Mouse (Mus musculus): ENCODE results near the gene Serinc3. TPM values are rescaled to one million over a fixed set of nuclear protein-coding genes. Genes with fewer than 3 reads are reported as not detected.
"Not testable (repeated sequence)": the region's sequence is repeated elsewhere in the genome, so short reads cannot be mapped to it uniquely, and the experiment has no call there.

Serinc3 gene
- polyA plus RNA-seq, 1 experiment, result 292 TPM

- DNase-seq (ENCODE audit: low read depth, low spot score), result no peak
- WGBS, result 4% methylated on average over 5 of the region's 5 CpGs
These were observed 7.2 kb downstream of the Serinc3 start for GRCm38 (mm10) chr2:163637655-163638266.

- no peak for DNase-seq (ENCODE audit: low read depth, low spot score)
- WGBS, result 50% methylated on average over 2 of the region's 2 CpGs
These were observed 8.9 kb downstream of the Serinc3 start for GRCm38 (mm10) chr2:163636057-163636456.

- no peak for DNase-seq (ENCODE audit: low read depth, low spot score)
- 73% methylated on average over 2 of the region's 2 CpGs for WGBS
These were observed 10.7 kb downstream of the Serinc3 start for GRCm38 (mm10) chr2:163634211-163634610.

- no peak for DNase-seq (ENCODE audit: low read depth, low spot score)
- 93% methylated on average over 2 of the region's 2 CpGs for WGBS
These were observed 13.2 kb downstream of the Serinc3 start for GRCm38 (mm10) chr2:163631715-163632114.

- no peak for DNase-seq (ENCODE audit: low read depth, low spot score)
- 91% methylated on average over 4 of the region's 4 CpGs for WGBS
These were observed 13.7 kb downstream of the Serinc3 start for GRCm38 (mm10) chr2:163631223-163631622.

- WGBS, result 82% methylated on average over 3 of the region's 3 CpGs
- DNase-seq (ENCODE audit: low read depth, low spot score), result not testable (repeated sequence)
These were observed 23.5 kb downstream of the Serinc3 start for GRCm38 (mm10) chr2:163621401-163621800.

GRCm38 (mm10) chr2:163620451-163620850, 24.5 kb downstream of the Serinc3 start:
- no peak for DNase-seq (ENCODE audit: low read depth, low spot score)
- WGBS, result 30% methylated on average over 8 of the region's 8 CpGs

- DNase-seq (ENCODE audit: low read depth, low spot score), result no peak
- WGBS, result 88% methylated on average over 4 of the region's 4 CpGs
These were observed 27.1 kb downstream of the Serinc3 start for GRCm38 (mm10) chr2:163617874-163618273.

GRCm38 (mm10) chr2:163617232-163617863, 27.6 kb downstream of the Serinc3 start:
- DNase-seq (ENCODE audit: low read depth, low spot score), result no peak
- 78% methylated on average over 3 of the region's 3 CpGs for WGBS

GRCm38 (mm10) chr2:163616652-163617227, 28.2 kb downstream of the Serinc3 start:
- 29% methylated on average over 3 of the region's 3 CpGs for WGBS
- no peak for DNase-seq (ENCODE audit: low read depth, low spot score)

GRCm38 (mm10) chr2:163615906-163616651, 28.9 kb downstream of the Serinc3 start:
- WGBS, result 78% methylated on average over 4 of the region's 4 CpGs

GRCm38 (mm10) chr2:163615401-163615800, 29.5 kb downstream of the Serinc3 start:
- WGBS, result 81% methylated on average over 9 of the region's 9 CpGs

More at GRCm38 (mm10) chr2:163615906-163616651, 28.9 kb downstream of the Serinc3 start:
- DNase-seq (ENCODE audit: low read depth, low spot score), result no peak

GRCm38 (mm10) chr2:163613990-163614389, 30.9 kb downstream of the Serinc3 start:
- WGBS, result 95% methylated on average over 4 of the region's 4 CpGs
- DNase-seq (ENCODE audit: low read depth, low spot score), result no peak

More at GRCm38 (mm10) chr2:163615401-163615800, 29.5 kb downstream of the Serinc3 start:
- DNase-seq (ENCODE audit: low read depth, low spot score), result no peak

GRCm38 (mm10) chr2:163613206-163613605, 31.7 kb downstream of the Serinc3 start:
- DNase-seq (ENCODE audit: low read depth, low spot score), result no peak
- WGBS, result 92% methylated on average over 5 of the region's 5 CpGs

GRCm38 (mm10) chr2:163611176-163611575, 33.8 kb downstream of the Serinc3 start:
- DNase-seq (ENCODE audit: low read depth, low spot score), result no peak
- 38% methylated on average over 9 of the region's 9 CpGs for WGBS

- WGBS, result 58% methylated on average over 12 of the region's 12 CpGs
- DNase-seq (ENCODE audit: low read depth, low spot score), result no peak
These were observed 35.5 kb downstream of the Serinc3 start for GRCm38 (mm10) chr2:163609281-163609975.

- WGBS, result 77% methylated on average over 7 of the region's 7 CpGs
- DNase-seq (ENCODE audit: low read depth, low spot score), result no peak
These were observed 36.9 kb downstream of the Serinc3 start for GRCm38 (mm10) chr2:163608008-163608407.

GRCm38 (mm10) chr2:163606161-163606560, 38.8 kb downstream of the Serinc3 start:
- WGBS, result 91% methylated on average over 7 of the region's 7 CpGs
- DNase-seq (ENCODE audit: low read depth, low spot score), result no peak

- under 1% methylated on average over 57 of the region's 57 CpGs for WGBS
- DNase-seq (ENCODE audit: low read depth, low spot score), result no peak
These were observed 42.6 kb downstream of the Serinc3 start, which contains the start of gene Ttpal for GRCm38 (mm10) chr2:163602101-163602971. Gene Ttpal, plus strand, starts transcription at chr2:163602314.

All from large intestine, adult 2 months (tissue).